Mouse (Mus musculus): ENCODE results near the gene Vmn1r28.
"Not testable (repeated sequence)": the region's sequence is repeated elsewhere in the genome, so short reads cannot be mapped to it uniquely, and the experiment has no call there.

Gene Vmn1r28

DNA sequence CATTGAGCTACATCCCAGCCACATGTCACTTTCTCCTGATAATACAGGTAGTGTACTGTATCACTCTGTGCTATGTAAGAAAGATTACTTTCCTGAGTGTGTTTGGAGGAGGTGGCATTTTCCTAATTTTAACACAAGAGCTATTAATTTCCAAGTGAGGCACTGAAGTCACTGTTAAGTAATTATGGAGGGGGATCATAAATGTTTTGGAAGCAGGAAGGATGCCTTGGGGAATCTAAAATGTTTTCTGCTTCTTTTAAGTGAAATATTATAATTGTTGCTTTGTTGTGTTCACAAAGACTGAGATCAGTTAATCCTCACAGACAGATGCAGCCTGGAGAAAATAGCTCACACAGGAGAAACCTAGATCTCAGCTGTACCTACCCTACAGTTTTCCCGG lies at the start of gene Vmn1r28:
Gene Vmn1r28 (plus strand): TSS at position 301 of the 400 bp plus-strand sequence.
- DNase-seq (ENCODE audit: low read depth, low spot score) = no peak

GRCm38 (mm10) chr6:58216119-58216518 lies 45.7 kb upstream of the Vmn1r28 start:
- no peak for DNase-seq (ENCODE audit: low read depth, low spot score)

DNA sequence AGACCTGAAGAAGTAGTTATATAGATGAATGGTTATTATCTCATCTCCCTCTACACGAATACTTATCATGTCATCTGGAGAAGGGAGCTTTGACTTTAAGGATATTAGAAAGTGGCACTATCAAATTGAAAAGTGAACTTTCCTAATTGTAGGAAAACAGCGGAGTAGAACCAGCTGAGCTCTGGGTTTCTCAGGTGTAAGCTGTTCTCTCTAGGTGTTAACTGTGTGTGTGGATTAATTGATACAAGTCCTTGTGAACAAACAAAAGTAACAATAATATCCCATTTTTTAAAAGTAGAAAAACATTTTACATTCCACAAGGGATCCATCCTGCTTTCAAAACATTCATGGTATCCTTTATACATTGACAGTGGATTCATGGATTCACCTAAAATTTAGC lies 43.1 kb upstream of the Vmn1r28 start, which contains the start of gene Vmn1r27:
Gene Vmn1r27 (minus strand): TSS at position 101 of the 400 bp plus-strand sequence.
- DNase-seq (ENCODE audit: low read depth, low spot score) = no peak

GRCm38 (mm10) chr6:58279661-58280060 lies 17.8 kb downstream of the Vmn1r28 start:
- DNase-seq (ENCODE audit: low read depth, low spot score) = not testable (repeated sequence)

GRCm38 (mm10) chr6:58292201-58292600 lies 30.4 kb downstream of the Vmn1r28 start:
- no peak for DNase-seq (ENCODE audit: low read depth, low spot score)

DNA sequence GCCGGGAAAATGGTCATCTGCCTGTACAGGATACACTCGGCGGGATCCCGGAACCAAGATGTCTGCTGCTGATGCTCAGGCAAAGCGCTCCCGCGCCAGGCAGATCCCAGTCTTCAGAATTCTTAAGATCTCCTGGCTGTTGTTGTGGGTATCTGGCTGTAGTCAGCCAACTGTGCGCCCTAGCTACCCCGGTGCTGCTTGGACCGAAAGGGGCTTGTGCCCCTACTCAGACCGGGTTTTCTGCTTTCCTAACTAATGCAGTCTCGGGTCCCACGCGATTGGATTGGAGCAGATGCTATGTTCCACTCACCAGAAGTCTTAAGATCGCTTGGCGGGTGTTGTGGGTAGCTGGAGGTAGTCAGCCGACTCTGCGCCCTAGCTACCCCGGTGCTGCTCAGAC lies 36.7 kb downstream of the Vmn1r28 start:
- DNase-seq (ENCODE audit: low read depth, low spot score) = not testable (repeated sequence)

DNA sequence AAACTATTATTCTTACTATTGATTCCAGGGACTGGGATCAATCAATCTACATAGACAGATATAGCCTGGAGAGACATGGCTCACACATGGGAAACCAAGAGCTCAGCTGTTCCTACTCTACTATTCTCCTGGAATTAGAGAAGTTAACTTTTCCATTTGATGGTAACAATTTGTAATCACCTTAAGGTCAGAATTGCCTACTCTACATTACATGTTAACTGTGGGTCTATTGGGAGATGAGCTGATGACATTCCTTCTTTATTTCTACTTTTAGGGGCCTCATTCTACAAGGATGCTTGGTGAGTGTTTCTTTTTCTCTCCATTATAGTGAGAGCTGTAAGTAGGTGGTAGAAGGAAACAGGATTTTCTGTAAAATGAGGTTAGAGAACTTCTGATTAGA lies 39.4 kb downstream of the Vmn1r28 start, which contains the start of gene Vmn1r29:
Gene Vmn1r29 (plus strand): TSS at position 301 of the 400 bp plus-strand sequence.
- DNase-seq (ENCODE audit: low read depth, low spot score) = no peak

All from c-Kit-negative CD71-positive TER-119-positive erythroid progenitor cells, embryonic 14.5 days (primary cell).